Mouse (Mus musculus) testis, adult 2 months (tissue): Measurements from ENCODE around the gene Mmp7. TPM values are rescaled to one million over a fixed set of nuclear protein-coding genes. Genes with fewer than 3 reads are reported as not detected.

Experiments used
- H3K27ac ChIP-seq: fragments of 200-500 bp; 2 replicates; pipeline ENCODE4 v1.5.1; 2012; ENCODE audit warnings: low read depth, low read length; ENCODE audit not compliant: control insufficient read depth, insufficient read depth
- H3K27me3 ChIP-seq: fragments of 200-500 bp; 2 replicates; pipeline ENCODE4 v1.6.1; 2012; ENCODE audit warnings: mild to moderate bottlenecking, low read length, moderate library complexity; ENCODE audit not compliant: control insufficient read depth, insufficient read depth
- H3K36me3 ChIP-seq: fragments of 200-500 bp; 2 replicates; pipeline ENCODE4 v1.6.1; 2012; ENCODE audit warnings: mild to moderate bottlenecking, low read length; ENCODE audit not compliant: control insufficient read depth, insufficient read depth
- H3K4me1 ChIP-seq: fragments of 200-500 bp; 2 replicates; pipeline ENCODE4 v1.6.1; 2012; ENCODE audit warnings: low read length; ENCODE audit not compliant: control insufficient read depth, insufficient read depth
- H3K4me3 ChIP-seq: fragments of 200-500 bp; 2 replicates; pipeline ENCODE4 v1.5.1; 2012; ENCODE audit warnings: low read depth, mild to moderate bottlenecking, low read length, moderate library complexity, mixed read lengths; ENCODE audit not compliant: control insufficient read depth
- CTCF ChIP-seq: fragments of 200-500 bp; IDR thresholded peaks from 2 replicates; pipeline ENCODE4 v1.5.1; 2012; ENCODE audit warnings: low read depth, mild to moderate bottlenecking, inconsistent platforms, low read length, moderate library complexity; ENCODE audit not compliant: control insufficient read depth, insufficient read depth, insufficient replicate concordance
- POLR2A ChIP-seq: fragments of 200-500 bp; IDR thresholded peaks from 2 replicates; pipeline ENCODE4 v1.6.1; 2012; ENCODE audit warnings: low read depth, mild to moderate bottlenecking, inconsistent platforms, low read length, moderate library complexity; ENCODE audit not compliant: control insufficient read depth
- polyA plus RNA-seq: library from polyadenylated mRNA; depleted of rRNA; stranded (reverse); fragments of >200 nt; gene quantifications from 2 replicates; pipeline ENCODE4 v1.2.3, GENCODE M21; 2012

The Mmp7 gene
- polyA plus RNA-seq, 1 experiment = not detected

DNA sequence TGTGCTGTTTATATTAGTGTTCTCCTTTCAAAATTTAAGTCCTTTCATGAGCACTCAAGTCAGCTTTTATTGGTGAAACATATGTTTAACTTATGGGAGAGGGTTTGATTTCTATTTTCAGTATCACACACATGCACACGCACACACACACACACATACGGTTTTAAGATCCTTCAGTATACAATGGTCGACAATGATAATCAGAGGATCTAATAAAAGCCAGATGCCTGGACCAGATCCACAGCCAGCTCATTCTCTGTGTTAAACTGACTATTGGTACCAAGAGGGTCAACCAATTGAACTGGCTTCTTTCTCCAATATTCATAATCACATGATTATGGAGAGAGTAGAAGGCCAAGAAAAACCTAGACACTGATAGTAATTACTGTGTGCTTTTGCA, 3.8 kb downstream of the Mmp7 start:
- H3K36me3 ChIP-seq = no peaks in the 10 kb centered on the region
- H3K27ac ChIP-seq = no peak overlapping the region
- H3K4me3 ChIP-seq = no peak overlapping the region
- no peaks in the 10 kb centered on the region for H3K27me3 ChIP-seq
- H3K4me1 ChIP-seq = no peaks in the 10 kb centered on the region
- no peak for TF ChIP-seq POLR2A
- TF ChIP-seq CTCF = no peak

DNA sequence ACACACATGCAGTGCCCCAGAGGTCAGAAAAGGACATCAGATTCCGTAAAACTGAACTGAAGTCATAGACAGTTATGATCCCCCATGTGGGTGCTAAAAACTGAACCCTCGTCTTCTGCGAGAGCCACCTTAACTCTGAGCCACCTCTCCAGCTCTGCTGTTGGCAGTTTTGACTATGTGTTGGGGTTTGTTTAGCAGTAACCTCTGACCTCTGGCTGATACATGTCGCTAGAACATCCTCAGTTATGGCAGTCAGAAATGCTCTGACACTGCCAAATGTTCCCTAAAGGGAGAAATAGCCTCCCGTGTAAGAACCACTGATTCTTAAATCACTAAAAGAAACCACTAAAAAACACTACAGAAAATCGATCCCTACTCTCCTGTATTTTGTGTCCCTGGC, 16.8 kb downstream of the Mmp7 start:
- TF ChIP-seq POLR2A = no peak
- no peak for TF ChIP-seq CTCF
- Histone ChIP-seq H3K4me1 (no peaks in the 10 kb centered on the region), H3K4me3 (no peak overlapping the region), H3K27ac (no peak overlapping the region), H3K27me3 (no peaks in the 10 kb centered on the region), H3K36me3 (no peaks in the 10 kb centered on the region)

DNA sequence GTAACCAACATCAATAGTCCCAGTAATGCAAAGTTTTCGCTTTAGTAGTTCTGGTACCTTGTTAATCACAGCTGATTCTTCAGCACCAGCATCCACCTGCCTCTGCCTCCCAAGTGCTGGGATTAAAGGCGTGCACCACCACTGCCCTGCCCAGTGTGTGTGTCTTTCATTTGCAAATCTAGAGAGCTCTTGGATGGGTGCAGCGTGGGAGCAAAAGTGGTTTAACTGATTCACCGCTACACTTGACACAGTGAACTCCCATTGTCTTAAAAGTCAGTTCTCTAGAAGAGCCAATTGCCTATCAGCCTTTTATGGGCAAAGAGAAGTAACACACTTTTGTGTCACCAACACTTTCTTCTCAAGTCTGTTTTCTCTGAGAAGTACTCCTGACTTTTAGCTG, 19.3 kb downstream of the Mmp7 start:
- no peak overlapping the region for H3K27ac ChIP-seq
- no peaks in the 10 kb centered on the region for H3K4me1 ChIP-seq
- TF ChIP-seq CTCF = no peak
- no peak for TF ChIP-seq POLR2A
- no peak overlapping the region for H3K4me3 ChIP-seq
- H3K27me3 ChIP-seq = no peaks in the 10 kb centered on the region
- H3K36me3 ChIP-seq = no peaks in the 10 kb centered on the region

DNA sequence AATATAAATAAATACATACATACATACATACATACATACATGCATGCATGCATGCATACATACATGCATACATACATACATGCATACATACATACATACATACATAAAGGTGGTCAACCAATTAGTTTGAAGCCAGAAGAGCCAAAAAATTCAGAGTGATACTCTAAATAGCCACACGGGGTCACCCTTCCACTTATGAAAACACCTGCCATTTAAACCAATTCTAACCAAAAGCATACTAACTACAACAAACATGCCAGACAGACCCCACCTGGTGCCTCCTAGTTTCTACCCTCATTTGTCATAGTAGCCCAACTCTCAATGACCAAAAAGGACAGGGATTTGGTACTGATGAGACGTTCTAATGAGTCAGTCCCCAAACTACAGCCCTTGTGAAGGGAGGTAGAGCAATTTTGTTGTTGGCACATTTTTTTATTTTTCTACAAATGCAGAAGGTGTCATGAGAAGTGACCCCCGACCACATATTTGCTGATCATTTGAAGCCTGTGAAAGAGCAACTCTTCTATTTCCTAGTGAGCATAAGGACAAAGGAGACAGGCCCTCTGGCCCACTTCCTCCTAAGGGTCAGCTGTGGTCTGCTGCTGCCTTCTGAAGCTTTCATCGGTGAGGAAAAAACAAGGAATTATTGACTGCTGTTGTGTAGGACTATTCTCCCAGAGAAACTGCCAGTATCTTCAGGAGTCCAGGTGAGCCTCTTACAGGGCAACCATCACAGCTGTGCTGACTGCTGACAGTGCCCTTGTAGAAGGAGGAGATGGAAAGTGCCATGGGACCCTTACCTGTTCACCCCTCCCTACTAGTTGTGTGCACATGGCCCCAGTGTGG, 22.4 kb downstream of the Mmp7 start:
- no peak overlapping the region for H3K27ac ChIP-seq
- no peaks in the 10 kb centered on the region for H3K36me3 ChIP-seq
- TF ChIP-seq POLR2A (no peak), CTCF (no peak)
- no peaks in the 10 kb centered on the region; the same call in 1 of the 2 replicates for H3K4me1 ChIP-seq
- H3K4me3 ChIP-seq = no peak overlapping the region
- no peaks in the 10 kb centered on the region for H3K27me3 ChIP-seq

DNA sequence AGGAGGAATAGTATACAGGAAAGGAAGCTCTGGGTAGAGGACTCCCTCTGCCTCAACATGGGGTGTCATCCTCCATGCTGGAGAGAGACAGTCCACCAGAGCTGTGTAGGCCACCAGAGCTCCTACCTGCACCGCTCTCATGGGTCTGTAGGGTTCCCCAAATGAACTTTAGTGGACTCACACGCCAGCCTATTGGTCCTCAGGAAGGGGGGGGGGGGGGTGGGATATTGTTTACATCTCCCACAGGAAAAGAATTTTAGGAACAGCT, 23.0 kb downstream of the Mmp7 start:
- H3K4me3 ChIP-seq = no peak overlapping the region
- no peaks in the 10 kb centered on the region; the same call in 1 of the 2 replicates for H3K4me1 ChIP-seq
- no peaks in the 10 kb centered on the region for H3K36me3 ChIP-seq
- no peak overlapping the region for H3K27ac ChIP-seq
- TF ChIP-seq POLR2A = no peak
- TF ChIP-seq CTCF = no peak
- H3K27me3 ChIP-seq = no peaks in the 10 kb centered on the region

DNA sequence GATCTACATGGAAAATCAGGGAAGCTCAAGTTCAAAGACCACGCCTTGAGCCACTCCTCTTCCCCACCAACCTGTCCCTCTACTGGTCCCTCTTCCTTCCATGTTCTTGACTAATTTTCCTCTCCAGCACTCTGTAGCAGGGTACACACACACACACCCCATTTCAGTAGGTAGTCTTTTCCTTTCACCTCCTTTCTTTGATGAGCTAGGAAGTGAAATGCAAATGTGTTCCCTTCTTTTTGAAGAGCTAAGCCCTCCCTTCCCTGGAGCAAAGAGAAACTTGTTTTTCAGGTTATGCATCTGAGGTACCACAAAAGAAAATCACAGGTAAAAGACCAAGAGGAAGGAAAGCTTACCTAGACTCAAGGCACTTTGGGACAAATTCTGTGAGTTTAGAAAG, 29.7 kb downstream of the Mmp7 start:
- Histone ChIP-seq H3K27me3 (no peaks in the 10 kb centered on the region), H3K4me3 (no peak overlapping the region), H3K4me1 (no peaks in the 10 kb centered on the region; the same call in 1 of the 2 replicates), H3K27ac (no peak overlapping the region), H3K36me3 (no peaks in the 10 kb centered on the region)
- TF ChIP-seq CTCF (no peak), POLR2A (no peak)

DNA sequence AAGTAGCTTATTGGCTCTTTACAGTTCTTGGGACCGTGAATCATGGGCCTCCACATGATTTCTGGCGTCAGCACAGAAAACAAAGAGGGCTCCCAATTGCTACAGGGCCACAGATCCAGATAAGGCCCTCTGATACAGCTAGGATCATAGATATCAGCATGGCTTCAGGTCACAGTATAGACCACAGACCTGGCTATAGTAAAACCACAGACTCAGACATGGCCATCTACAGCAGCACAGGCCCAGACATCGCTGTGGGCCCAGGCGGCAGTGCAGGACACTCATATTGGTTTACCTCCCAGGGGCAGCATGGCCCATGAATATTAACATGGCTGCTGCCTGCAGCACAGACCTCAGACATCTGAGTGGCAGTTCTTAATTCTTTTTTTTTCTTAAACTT, 37.1 kb downstream of the Mmp7 start:
- Histone ChIP-seq H3K36me3 (no peaks in the 10 kb centered on the region), H3K4me3 (no peak overlapping the region), H3K27ac (no peak overlapping the region), H3K4me1 (no peaks in the 10 kb centered on the region), H3K27me3 (no peaks in the 10 kb centered on the region)
- TF ChIP-seq POLR2A (no peak), CTCF (no peak)
